Mouse (Mus musculus): ENCODE measurements around the gene Klf4.

GRCm38 (mm10) chr4:55493261-55493660 is 39.0 kb downstream of the Klf4 start:
- no peak for TF ChIP-seq CTCF (IDR thresholded peaks at IDR 0.05; ENCODE audit: extremely low read depth, insufficient read depth, low read length)
- TF ChIP-seq POLR2A (IDR thresholded peaks at IDR 0.05; ENCODE audit: extremely low read depth, insufficient read depth, low read length) = no peak
